Mouse (Mus musculus) CH12.LX (cell line): ENCODE measurements around the gene Kif19a. TPM values are rescaled to one million over a fixed set of nuclear protein-coding genes. Genes with fewer than 3 reads are reported as not detected.

Experiments
- DNase-seq: peaks from one replicate; pipeline ENCODE4 v3.0.0-alpha.2; 2013; ENCODE audit errors: extremely low read depth
- H3K27ac ChIP-seq: 2 replicates; pipeline ENCODE4 v1.5.1; 2012; ENCODE audit warnings: low read depth, mild to moderate bottlenecking, control low read depth, moderate library complexity; ENCODE audit not compliant: insufficient read depth
- H3K27me3 ChIP-seq: replicated peaks from 2 replicates; pipeline ENCODE3; 2012; ENCODE audit warnings: inconsistent platforms
- H3K36me3 ChIP-seq, 2 experiments: replicated peaks in 1 of 2; 2 replicates each; pipeline versions ENCODE3 to v1.6.1; 2012; ENCODE audit warnings: inconsistent platforms in 1 of 2, low read length in 1 of 2, mild to moderate bottlenecking in 1 of 2, mixed read lengths in 1 of 2, moderate library complexity in 1 of 2; ENCODE audit not compliant: control insufficient read depth in 1 of 2, insufficient read depth in 1 of 2
- H3K4me1 ChIP-seq, 2 experiments: 2 replicates each; pipeline ENCODE4 v1.6.1; 2012; ENCODE audit warnings: inconsistent platforms in 1 of 2, moderate library complexity in 1 of 2; ENCODE audit not compliant: insufficient read depth in 2 of 2, control insufficient read depth in 1 of 2
- H3K4me2 ChIP-seq: 2 replicates; pipeline ENCODE4 v1.6.1; 2012; ENCODE audit warnings: low read depth, mild to moderate bottlenecking, control low read depth; ENCODE audit not compliant: poor library complexity, insufficient read depth, severe bottlenecking
- H3K4me3 ChIP-seq, 3 experiments: fragments of 150-350 bp in 1 of 3; sonication (generic) in 1 of 3; replicated peaks in 1 of 3; 2 replicates each; pipeline versions ENCODE3 to v1.5.1; 2011 to 2012; ENCODE audit warnings: low read depth in 2 of 3, low read length in 2 of 3, mild to moderate bottlenecking in 2 of 3, moderate library complexity in 2 of 3, control low read depth in 1 of 3, improper control_type of control experiment in 1 of 3, inconsistent platforms in 1 of 3, mixed read lengths in 1 of 3; ENCODE audit not compliant: poor library complexity in 1 of 3
- H3K79me2 ChIP-seq: replicated peaks from 2 replicates; pipeline ENCODE4 v1.6.1; 2012; ENCODE audit warnings: mild to moderate bottlenecking, moderate library complexity; ENCODE audit not compliant: control insufficient read depth, poor library complexity, insufficient read depth, severe bottlenecking; ENCODE audit errors: extremely low read depth
- H3K9ac ChIP-seq: 2 replicates; pipeline ENCODE4 v1.6.1; 2012; ENCODE audit warnings: low read depth, mild to moderate bottlenecking, control low read depth, moderate library complexity; ENCODE audit not compliant: insufficient read depth
- H3K9me3 ChIP-seq: replicated peaks from 2 replicates; pipeline ENCODE3; 2012; ENCODE audit warnings: low read length, inconsistent platforms, mixed read lengths
- CTCF ChIP-seq, 2 experiments: IDR thresholded peaks in 1 of 2; conservative IDR thresholded peaks in 1 of 2; 2 replicates each; pipeline ENCODE4 v1.5.1; 2011 to 2012; ENCODE audit warnings: low read depth in 2 of 2, low read length in 2 of 2, improper control_type of control experiment in 1 of 2, inconsistent platforms in 1 of 2, mild to moderate bottlenecking in 1 of 2, moderate library complexity in 1 of 2
- ETS1 ChIP-seq: conservative IDR thresholded peaks from 2 replicates; pipeline ENCODE4 v1.6.1; 2012; ENCODE audit warnings: low read depth, mild to moderate bottlenecking, inconsistent platforms, low read length, improper control_type of control experiment, moderate library complexity
- JUND ChIP-seq: conservative IDR thresholded peaks from 2 replicates; pipeline ENCODE4 v1.6.1; 2011; ENCODE audit warnings: low read depth, low read length, improper control_type of control experiment
- MAX ChIP-seq: IDR thresholded peaks from 2 replicates; pipeline ENCODE4 v1.6.1; 2011; ENCODE audit warnings: low read length, improper control_type of control experiment
- MAZ ChIP-seq: IDR thresholded peaks from 2 replicates; pipeline ENCODE4 v1.6.1; 2012; ENCODE audit warnings: low read depth, mild to moderate bottlenecking, inconsistent platforms, low read length, improper control_type of control experiment, moderate library complexity
- MYC ChIP-seq: IDR thresholded peaks from 2 replicates; pipeline ENCODE4 v1.6.1; 2011; ENCODE audit warnings: low read depth, mild to moderate bottlenecking, improper control_type of control experiment, low read length
- PAX5 ChIP-seq: IDR thresholded peaks from 2 replicates; pipeline ENCODE4 v1.6.1; 2012; ENCODE audit warnings: low read length, inconsistent platforms, mixed read lengths
- POLR2A ChIP-seq: IDR thresholded peaks from 2 replicates; pipeline ENCODE4 v1.6.1; 2011; ENCODE audit warnings: low read depth, mild to moderate bottlenecking, improper control_type of control experiment, low read length
- TCF12 ChIP-seq: IDR thresholded peaks from 2 replicates; pipeline ENCODE4 v1.6.1; 2014; ENCODE audit warnings: low read depth, mild to moderate bottlenecking, inconsistent platforms, low read length, improper control_type of control experiment
- UBTF ChIP-seq: IDR thresholded peaks from 2 replicates; pipeline ENCODE4 v1.6.1; 2012; ENCODE audit warnings: low read depth, mild to moderate bottlenecking, inconsistent platforms, low read length, improper control_type of control experiment, moderate library complexity
- USF2 ChIP-seq: conservative IDR thresholded peaks from 2 replicates; pipeline ENCODE4 v1.6.1; 2011; ENCODE audit warnings: low read depth, low read length, improper control_type of control experiment
- ZC3H11A ChIP-seq: IDR thresholded peaks from 2 replicates; pipeline ENCODE4 v1.6.1; 2012; ENCODE audit warnings: low read depth, mild to moderate bottlenecking, inconsistent platforms, low read length, improper control_type of control experiment
- ZKSCAN1 ChIP-seq: IDR thresholded peaks from 2 replicates; pipeline ENCODE4 v1.6.1; 2012; ENCODE audit warnings: low read depth, inconsistent platforms, low read length, improper control_type of control experiment, borderline replicate concordance
- dilution Hi-C: fragments of 300-500 bp; cut with MboI; formaldehyde crosslinking; loops from 2 replicates; pipeline ENCODE4 v1.14.3; 2020; ENCODE audit warnings: low sequenced_read_pairs; ENCODE audit not compliant: extremely low pct_unique_long_range_greater_than_20kb, extremely low pct_ligation_motif_present
- in situ Hi-C: fragments of 300-500 bp; cut with MboI; formaldehyde crosslinking; loops from 3 replicates; pipeline ENCODE4 v1.14.3; 2019; ENCODE audit warnings: low sequenced_read_pairs, low pct_ligation_motif_present, low pct_unique_long_range_greater_than_20kb, mixed read lengths
- polyA plus RNA-seq: library from polyadenylated mRNA; unstranded; fragments of >175 nt; gene quantifications from 2 replicates; pipeline ENCODE4 v1.2.1, GENCODE M21; 2012; ENCODE audit warnings: low read depth; ENCODE audit not compliant: insufficient read length
- total RNA-seq, 2 experiments: library from RNA; depleted of rRNA; stranded (reverse); fragments of 300-350 nt in 1 of 2; fragments of >200 nt in 1 of 2; gene quantifications; 2 replicates each; pipeline ENCODE4 v1.2.3; 2012 to 2014

The Kif19a gene
- total and polyA plus RNA-seq, 3 experiments, result 1.4 to 8.2 (median 1.9) TPM

DNA sequence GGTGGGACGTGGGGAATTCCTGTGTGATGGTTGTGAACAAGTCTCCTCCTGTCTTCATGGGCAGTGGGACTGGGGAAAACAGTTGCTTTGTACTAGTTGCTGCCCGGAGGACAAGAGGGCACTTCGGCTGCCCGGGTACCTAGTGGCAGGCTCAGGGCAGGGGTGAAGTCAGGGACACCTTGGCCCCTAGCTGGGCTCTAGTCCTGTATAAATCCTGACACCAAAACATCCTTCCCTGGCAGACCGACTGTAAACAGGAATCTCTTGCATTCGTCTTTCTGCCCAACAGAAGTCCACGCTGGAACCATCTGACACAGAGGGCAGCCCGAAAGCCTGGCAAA lies 65.2 kb downstream of the Kif19a start:
- DNase-seq, result no peak
- H3K27ac ChIP-seq, result no peak overlapping the region
- peaks cover 0 to 18% of the 10 kb centered on the region in 2 experiments; a peak in 2 of 4 replicates for H3K4me1 ChIP-seq
- no peaks in the 10 kb centered on the region for H3K36me3 ChIP-seq
- dilution Hi-C loops, result no loop called here
- H3K9ac ChIP-seq, result no peak overlapping the region
- TF ChIP-seq ZC3H11A (no peak), POLR2A (no peak), ETS1 (no peak), JUND (no peak), UBTF (no peak), ZKSCAN1 (no peak), MAX (no peak), TCF12 (no peak), MAZ (no peak), MYC (no peak), CTCF (conservative IDR thresholded peaks at IDR 0.05 in 1 of 2, IDR thresholded peaks at IDR 0.05 in 1 of 2; ENCODE audit: low read depth in 2 of 2, low read length in 2 of 2) (no peak), USF2 (no peak)
- H3K4me3 ChIP-seq, result no peak overlapping the region
- in situ Hi-C loops, result no loop called here
- no peaks in the 10 kb centered on the region for H3K79me2 ChIP-seq
- no peak overlapping the region for H3K4me2 ChIP-seq
- peaks cover 7% of the 10 kb centered on the region for H3K27me3 ChIP-seq
- H3K9me3 ChIP-seq, result no peaks in the 10 kb centered on the region

DNA sequence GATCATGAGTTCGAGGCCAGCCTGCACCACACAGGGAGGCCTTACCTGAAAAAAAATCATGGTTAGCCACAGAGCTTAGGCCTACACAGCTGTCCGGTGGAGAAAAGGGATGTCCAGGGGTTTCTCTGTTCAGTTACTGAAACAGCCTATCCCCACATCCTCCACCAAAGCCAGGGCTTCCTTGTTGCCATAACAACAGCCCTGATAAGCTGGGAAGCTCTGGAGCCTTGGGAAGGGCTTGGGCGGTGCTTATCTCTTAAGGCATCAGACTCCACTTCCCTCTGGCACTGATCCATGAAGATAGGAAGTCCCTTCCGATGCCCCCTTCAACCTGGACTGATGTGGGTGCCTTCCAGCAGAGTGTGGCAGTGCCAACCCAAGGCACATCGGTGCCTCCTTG lies 68.0 kb downstream of the Kif19a start:
- Histone ChIP-seq H3K36me3 (no peaks in the 10 kb centered on the region), H3K9me3 (no peaks in the 10 kb centered on the region), H3K9ac (no peak overlapping the region), H3K27ac (no peak overlapping the region), H3K79me2 (no peaks in the 10 kb centered on the region), H3K27me3 (peaks cover 2% of the 10 kb centered on the region), H3K4me1 (peaks cover 0 to 13% of the 10 kb centered on the region in 2 experiments; a peak in 2 of 4 replicates), H3K4me2 (no peak overlapping the region), H3K4me3 (no peak overlapping the region)
- in situ Hi-C loops, result no loop called here
- dilution Hi-C loops, result no loop called here
- TF ChIP-seq PAX5 (no peak), MAX (no peak)
- no peak for DNase-seq

Other genes starting within 250 kb of the Kif19a start
- gene Rpl38, start 96.9 kb upstream of the Kif19a start, total RNA-seq (2012; rRNA removed), result 5,484 and 5,556 TPM in 2 replicates
- gene Rpl38, start 96.9 kb upstream of the Kif19a start, total RNA-seq (2014; rRNA removed), result 3,381 and 4,204 TPM in 2 replicates
- 1,021 and 1,435 TPM in 2 replicates for gene Rpl38, start 96.9 kb upstream of the Kif19a start, polyA plus RNA-seq
- gene Ttyh2, start 90.0 kb upstream of the Kif19a start, total RNA-seq (2012; rRNA removed), result 1.4 TPM in 2 replicates
- gene Ttyh2, start 90.0 kb upstream of the Kif19a start, total RNA-seq (2014; rRNA removed), result 0.82 and 1.2 TPM in 2 replicates
- 2.4 TPM in 2 replicates for gene Ttyh2, start 90.0 kb upstream of the Kif19a start, polyA plus RNA-seq
- gene Dnaic2, start 38.0 kb upstream of the Kif19a start, total RNA-seq (2012; rRNA removed), result 0.17 and 0.59 TPM in 2 replicates
- 0.93 and 1.2 TPM in 2 replicates for gene Dnaic2, start 38.0 kb upstream of the Kif19a start, total RNA-seq (2014; rRNA removed)
- gene Dnaic2, start 38.0 kb upstream of the Kif19a start, polyA plus RNA-seq, result 0.45 and 0.83 TPM in 2 replicates
- gene Btbd17, start 30.6 kb downstream of the Kif19a start, total RNA-seq (2012; rRNA removed), result not detected in 2 replicates
- not detected in 2 replicates for gene Btbd17, start 30.6 kb downstream of the Kif19a start, total RNA-seq (2014; rRNA removed)
- not detected in 2 replicates for gene Btbd17, start 30.6 kb downstream of the Kif19a start, polyA plus RNA-seq
- gene Gpr142, start 33.5 kb downstream of the Kif19a start, total RNA-seq (2012; rRNA removed), result not detected in 2 replicates
- not detected in 2 replicates for gene Gpr142, start 33.5 kb downstream of the Kif19a start, total RNA-seq (2014; rRNA removed)
- not detected in 2 replicates for gene Gpr142, start 33.5 kb downstream of the Kif19a start, polyA plus RNA-seq
- gene Gprc5c, start 85.8 kb downstream of the Kif19a start, total RNA-seq (2012; rRNA removed), result not detected in 2 replicates
- gene Gprc5c, start 85.8 kb downstream of the Kif19a start, total RNA-seq (2014; rRNA removed), result not detected in 2 replicates
- not detected in 2 replicates for gene Gprc5c, start 85.8 kb downstream of the Kif19a start, polyA plus RNA-seq
- 0.13 and 0.17 TPM in 2 replicates for gene Cd300a, start 124.7 kb downstream of the Kif19a start, total RNA-seq (2012; rRNA removed)
- 0.18 and 0.32 TPM in 2 replicates for gene Cd300a, start 124.7 kb downstream of the Kif19a start, total RNA-seq (2014; rRNA removed)
- gene Cd300a, start 124.7 kb downstream of the Kif19a start, polyA plus RNA-seq, result 1.0 TPM in 2 replicates
- not detected in 2 replicates for gene Cd300lb, start 169.0 kb downstream of the Kif19a start, total RNA-seq (2012; rRNA removed)
- not detected in 2 replicates for gene Cd300lb, start 169.0 kb downstream of the Kif19a start, total RNA-seq (2014; rRNA removed)
- gene Cd300lb, start 169.0 kb downstream of the Kif19a start, polyA plus RNA-seq, result not detected in 2 replicates
- gene Cd300c, start 203.8 kb downstream of the Kif19a start, total RNA-seq (2012; rRNA removed), result not detected in 2 replicates
- not detected in 2 replicates for gene Cd300c, start 203.8 kb downstream of the Kif19a start, total RNA-seq (2014; rRNA removed)
- 0.40 TPM in 1 of 2 replicates, not detected in the other for gene Cd300c, start 203.8 kb downstream of the Kif19a start, polyA plus RNA-seq
- 0.17 and 0.25 TPM in 2 replicates for gene Cd300ld, start 224.5 kb downstream of the Kif19a start, total RNA-seq (2012; rRNA removed)
- gene Cd300ld, start 224.5 kb downstream of the Kif19a start, total RNA-seq (2014; rRNA removed), result 0.16 and 0.26 TPM in 2 replicates
- gene Cd300ld, start 224.5 kb downstream of the Kif19a start, polyA plus RNA-seq, result 0.25 and 0.50 TPM in 2 replicates
- not detected in 2 replicates for gene Cd300c2, start 236.5 kb downstream of the Kif19a start, total RNA-seq (2012; rRNA removed)
- not detected in 2 replicates for gene Cd300c2, start 236.5 kb downstream of the Kif19a start, total RNA-seq (2014; rRNA removed)
- gene Cd300c2, start 236.5 kb downstream of the Kif19a start, polyA plus RNA-seq, result not detected in 2 replicates